Mouse (Mus musculus) left cerebral cortex, adult 9 months (tissue): ENCODE measurements at regions not wholly inside any gene's neighbourhood (a gene's known extent, or its start where the extent isn't known, plus 50 kb on each side); places are given as distances from the start of the nearest gene placed in this dataset.

Experiments
- DNase-seq, 2 experiments: peaks; one replicate each; pipeline ENCODE4 v3.0.0; 2022; ENCODE audit warnings: low spot score in 2 of 2

DNA sequence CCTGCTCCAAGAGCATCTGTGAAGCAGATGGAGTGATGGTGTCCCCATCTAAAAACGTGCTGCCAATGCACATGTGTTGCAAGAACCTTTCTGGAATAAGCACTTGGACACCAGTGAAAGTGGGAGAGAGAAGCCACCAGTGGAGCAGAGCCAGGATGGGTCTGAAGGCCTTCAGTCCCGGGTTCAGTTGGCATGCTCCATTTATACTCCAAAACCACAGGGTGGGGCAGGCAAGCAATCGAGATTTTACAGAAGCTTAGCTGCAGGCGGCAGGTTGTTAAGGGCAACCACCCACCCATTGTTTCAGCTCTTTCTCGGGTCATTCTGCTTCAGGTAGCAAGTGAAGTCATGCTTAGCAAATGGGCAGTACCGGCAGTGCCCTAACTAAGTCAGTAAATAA lies 51.8 kb upstream of the Sv2b start:
- DNase-seq: no peak

GRCm38 (mm10) chr7:75362541-75362940 lies 53.5 kb upstream of the Sv2b start:
- DNase-seq: no peak

DNA sequence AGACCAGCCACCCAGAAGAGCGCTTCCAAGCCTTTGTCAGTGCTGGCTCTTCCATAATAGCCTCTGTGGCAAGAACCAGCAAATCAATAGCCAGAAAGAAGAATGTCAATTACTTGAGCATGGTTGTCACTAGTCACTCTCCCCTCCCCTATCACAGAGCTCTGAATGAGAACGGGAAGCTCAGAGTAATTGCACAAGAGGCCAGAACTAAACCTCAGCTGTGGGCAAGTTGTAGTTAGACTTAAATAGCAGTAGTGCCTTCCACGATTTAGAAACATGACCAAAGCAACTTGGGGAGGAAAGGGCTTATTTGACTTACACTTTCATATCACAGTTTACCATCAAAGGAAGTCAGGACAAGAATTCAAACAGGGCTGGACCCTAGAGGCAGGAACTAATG lies 56.4 kb upstream of the Sv2b start:
- no peak for DNase-seq

DNA sequence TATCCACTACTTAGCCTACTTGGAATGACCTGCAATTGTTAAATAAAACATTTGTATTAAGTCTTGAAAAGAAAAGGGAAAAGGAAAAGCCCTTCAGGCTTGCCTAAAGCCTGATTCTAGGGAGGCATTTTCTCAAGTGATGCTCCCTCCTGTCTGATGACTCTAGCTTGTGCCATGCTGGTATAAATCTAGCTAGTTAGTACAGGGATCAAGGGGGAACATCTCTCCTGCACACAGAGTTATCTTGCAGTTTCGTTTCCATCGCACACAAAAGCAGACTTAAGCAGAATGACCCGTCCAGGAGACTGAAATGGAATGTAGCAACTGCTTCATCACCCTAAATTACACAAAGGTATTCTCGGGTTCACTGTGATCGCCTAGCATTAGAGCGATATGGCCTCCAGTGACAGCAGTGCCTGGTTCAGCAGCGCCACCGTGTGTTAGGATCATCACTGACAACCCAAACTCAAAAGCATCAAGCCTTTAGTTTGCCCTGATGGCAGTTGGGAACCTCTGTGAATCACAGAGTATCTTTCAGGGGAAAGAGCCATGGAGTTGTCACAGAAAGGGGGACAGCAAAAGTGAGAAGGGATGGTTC lies 57.3 kb upstream of the Sv2b start:
- DNase-seq: peak; percentile 40 to 91

- no peak for DNase-seq
Observed at GRCm38 (mm10) chr7:75368315-75368714, 59.3 kb upstream of the Sv2b start.

- DNase-seq: no peak
Observed at GRCm38 (mm10) chr7:75369366-75369765, 60.3 kb upstream of the Sv2b start.

DNA sequence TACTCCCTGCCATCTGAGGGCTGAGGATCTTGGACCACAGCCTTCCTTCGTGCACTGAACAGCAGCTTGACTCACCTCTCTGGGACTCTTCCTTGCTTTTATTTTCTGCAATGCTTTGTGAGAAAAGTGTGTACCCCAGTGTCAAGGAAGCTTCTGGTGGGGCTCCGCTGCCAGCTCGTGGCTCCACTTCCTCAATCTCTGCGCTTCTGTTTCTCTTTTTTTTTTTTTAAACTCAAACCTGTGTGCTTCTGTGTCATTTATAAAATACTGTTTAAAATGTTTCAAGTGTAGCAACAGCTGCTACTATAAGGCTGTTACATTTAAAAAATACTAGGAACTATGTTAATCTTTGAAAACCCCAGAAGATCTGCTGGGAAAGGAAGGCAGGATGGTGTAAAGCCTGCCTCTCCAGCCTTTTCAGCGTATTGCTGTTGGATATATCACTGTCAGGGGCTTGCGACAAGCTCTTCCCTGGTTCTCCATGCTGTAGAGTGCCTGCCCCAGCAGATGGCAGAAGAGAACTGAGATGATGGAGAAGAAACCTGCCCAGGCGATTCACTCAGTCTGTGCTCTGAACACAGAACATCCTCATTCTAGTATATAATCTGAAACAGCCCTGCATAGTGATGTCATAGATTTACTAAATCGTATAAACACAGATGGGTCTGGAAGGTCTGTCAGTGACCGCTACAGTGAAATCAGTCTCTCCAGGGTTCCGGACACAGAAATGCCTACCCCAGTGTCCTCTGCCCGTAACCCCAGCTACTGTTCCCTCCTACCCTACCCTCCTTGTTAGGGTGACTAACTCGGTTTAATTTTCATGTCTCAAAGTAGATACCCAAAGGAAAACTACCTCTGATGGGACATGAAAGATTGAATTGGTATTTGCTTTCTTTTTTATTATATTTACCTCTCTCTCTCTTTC lies 61.8 kb upstream of the Sv2b start:
- peak; percentile 40 to 90 for DNase-seq

DNA sequence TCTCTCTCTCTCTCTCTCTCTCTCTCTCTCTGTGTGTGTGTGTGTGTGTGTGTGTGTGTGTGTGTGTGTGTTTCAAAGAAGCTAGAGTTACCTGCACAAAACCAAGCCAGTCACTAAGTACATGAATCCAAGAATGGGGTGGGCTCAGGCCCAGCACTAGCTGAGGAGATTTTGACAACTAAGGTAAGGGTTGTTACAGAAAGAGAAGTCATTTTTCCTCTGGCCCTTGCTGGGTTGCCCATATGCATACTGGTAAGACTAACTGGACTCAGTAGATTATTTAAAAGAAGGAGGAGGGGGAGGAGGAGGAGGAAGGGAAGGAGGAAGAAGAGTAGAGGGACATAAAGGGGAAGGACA lies 62.4 kb upstream of the Sv2b start:
- DNase-seq: no peak

GRCm38 (mm10) chr7:75371991-75372390 lies 62.9 kb upstream of the Sv2b start:
- DNase-seq: no peak

DNA sequence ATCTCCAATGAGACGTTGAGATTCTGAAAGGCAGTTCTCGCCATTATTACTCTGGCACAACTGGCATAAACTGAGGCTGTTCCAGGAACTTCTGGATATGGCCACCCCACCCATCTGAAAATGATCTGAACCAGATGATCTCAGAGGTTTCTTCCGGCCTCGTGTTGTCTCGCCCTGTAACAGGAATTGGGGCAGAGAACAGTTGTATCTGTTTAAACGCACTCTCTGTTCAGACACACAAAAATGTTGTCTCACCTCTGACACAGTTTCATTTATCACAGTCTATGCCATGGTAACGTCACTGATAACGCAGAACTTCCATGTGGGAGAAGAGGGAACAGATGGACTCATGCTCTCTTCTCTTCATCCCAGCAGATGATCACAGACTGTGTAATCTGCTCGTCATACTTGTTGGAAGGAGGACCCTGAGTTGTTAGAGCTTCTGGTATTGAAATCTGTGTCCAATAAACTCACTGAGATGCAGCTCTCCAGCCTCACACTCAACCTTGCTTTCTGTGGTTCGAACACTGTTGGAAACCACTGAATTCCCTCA lies 63.9 kb upstream of the Sv2b start:
- no peak for DNase-seq

DNA sequence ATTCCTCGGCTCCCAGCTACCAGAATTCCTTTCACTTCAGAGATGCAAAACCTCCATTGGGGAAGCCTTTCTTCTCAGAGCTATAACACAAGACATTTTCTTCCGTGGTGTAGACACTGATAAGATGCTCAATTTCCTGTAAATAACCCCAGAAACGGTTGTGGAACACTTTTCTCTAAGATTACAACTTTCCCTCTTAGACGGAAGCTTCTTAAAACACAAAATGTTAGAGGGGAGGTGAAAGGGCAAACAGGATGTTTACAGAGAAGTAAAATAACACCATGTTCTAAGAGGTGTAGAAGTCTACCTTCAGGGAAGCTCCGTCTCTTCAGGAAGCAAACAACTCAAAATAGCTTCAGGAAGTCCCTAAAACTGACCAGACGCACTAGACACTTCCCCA lies 65.4 kb upstream of the Sv2b start:
- DNase-seq: no peak

DNA sequence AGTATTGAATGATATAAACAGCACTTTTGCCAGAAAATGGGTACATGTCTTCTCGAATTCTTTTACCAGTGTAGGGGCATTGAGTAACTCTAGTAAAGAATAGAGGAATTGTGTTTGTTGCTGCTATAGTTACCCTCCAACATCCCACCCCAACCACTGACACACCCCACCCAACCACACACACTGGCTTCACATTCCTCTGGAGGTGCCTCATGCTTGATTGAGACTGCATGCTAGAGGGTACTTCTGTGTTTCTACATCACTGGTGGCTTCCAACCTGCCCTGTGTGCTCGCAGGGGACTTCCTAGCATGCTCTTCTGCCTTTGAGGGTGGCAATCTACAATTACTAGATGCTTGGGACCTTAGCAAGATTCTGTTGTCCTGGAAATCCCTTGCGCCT lies 70.5 kb upstream of the Sv2b start:
- DNase-seq: no peak

GRCm38 (mm10) chr7:75384506-75384911 lies 70.8 kb upstream of the Akap13 start:
- no peak for DNase-seq

DNA sequence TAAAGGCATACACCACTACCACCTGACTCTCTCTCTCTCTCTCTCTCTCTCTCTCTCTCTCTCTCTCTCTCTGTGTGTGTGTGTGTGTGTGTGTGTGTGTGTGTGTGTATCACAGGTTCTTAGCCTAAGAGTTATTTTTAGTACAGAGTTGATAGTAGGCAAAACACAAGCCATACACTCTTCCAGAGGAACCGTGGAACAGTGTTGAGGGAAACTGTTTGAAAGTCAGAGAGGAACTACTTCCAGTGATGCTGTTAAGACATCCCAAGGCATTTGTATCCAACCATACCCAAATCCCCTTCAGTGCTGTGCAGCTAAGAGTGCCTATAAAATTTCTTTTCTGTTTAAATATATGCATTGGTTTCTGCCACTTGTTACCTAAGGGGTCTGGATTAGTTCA lies 68.3 kb upstream of the Akap13 start:
- no peak for DNase-seq

- no peak for DNase-seq
Observed at GRCm38 (mm10) chr7:75387821-75388431, 67.4 kb upstream of the Akap13 start.

- no peak for DNase-seq
Observed at GRCm38 (mm10) chr7:75390162-75390561, 65.2 kb upstream of the Akap13 start.

DNA sequence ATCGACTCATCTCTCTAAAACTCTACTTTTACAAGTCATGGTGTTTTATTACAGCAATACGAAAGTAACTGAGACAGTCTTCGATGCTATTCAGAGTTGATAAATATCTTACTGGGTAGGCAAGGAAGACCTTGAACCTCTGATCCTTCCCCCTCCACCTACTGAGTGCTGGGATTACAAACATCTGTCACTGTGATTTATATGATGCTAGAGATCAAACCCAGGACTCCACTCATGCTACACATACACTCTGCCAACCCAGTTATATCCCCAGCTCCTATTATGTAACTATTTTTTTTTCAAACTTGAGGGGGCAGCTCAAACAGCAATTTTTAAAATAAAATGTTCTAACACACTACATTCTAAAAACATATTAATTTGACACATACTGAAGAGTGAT lies 62.6 kb upstream of the Akap13 start:
- DNase-seq: no peak

- DNase-seq: no peak
Observed at GRCm38 (mm10) chr7:75393466-75393865, 61.9 kb upstream of the Akap13 start.

DNA sequence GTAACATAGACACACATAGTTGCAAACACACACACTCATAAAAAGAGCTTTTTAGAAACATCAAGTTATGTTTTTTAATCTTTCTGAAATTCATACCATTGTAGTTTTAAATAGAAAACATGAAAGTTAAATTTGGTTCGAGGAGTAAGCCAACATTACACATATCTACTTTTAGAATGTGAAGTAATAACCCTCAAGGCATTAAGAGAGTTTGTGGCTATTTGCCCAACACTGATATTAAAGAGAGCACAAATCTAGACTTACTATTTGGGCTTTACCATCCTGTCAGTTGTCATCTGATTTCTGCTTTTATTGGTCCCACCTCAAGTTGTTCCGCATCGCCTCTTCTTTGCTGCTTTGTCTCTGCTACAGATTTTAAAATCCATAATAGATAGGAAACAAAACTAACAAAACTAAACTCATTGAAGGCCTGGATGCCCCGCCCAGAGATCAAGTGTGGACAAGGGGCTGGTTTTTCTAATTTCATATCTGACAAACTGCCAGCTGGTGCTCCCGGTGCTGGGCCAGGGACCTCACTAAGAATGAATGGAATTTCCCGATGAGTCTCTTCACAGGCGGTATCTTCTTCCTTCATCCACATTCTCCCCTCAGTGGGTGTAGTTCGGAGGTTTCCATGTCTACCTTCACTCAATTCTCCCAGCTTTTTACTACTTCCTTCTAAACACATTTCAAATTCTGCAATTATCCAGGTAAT lies 60.3 kb upstream of the Akap13 start:
- DNase-seq: no peak

DNA sequence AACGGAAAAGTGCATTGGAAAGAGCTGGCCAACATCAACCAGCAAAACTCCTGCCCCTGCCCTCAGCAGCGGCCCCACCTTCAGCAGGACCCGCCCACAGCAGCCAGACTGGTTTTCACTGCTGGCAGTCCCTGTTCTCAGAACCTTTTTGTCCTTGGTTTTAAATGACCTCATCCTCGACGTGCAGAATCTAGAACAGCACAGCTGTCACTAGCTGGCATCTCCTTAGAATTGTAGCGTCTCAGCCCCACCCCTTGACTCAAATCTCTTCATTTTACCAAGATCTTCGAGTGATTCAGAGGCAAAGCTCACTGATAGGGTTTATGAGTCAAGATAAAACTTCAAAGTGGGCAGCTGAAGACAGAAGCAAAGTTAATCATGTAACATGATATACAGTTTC lies 57.8 kb upstream of the Akap13 start:
- DNase-seq: no peak

DNA sequence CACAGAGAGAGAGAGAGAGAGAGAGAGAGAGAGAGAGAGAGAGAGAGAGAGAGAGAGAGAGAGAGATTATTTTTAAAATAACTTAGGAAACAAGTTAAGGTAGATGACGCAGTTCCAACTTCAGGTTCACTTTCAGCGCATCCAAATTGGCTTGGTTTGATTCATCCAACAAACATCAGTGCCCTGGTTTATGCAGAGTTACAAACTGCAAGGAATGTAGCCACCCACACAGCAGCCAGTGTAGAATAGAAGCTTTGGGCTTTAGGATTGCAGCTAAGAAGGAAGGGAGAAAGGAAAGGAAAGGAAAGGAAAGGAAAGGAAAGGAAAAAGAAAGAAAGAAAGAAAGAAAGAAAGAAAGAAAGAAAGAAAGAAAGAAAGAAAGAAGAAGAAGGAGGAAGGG lies 56.9 kb upstream of the Akap13 start:
- peak in 1 of 2 experiments; percentile 31 for DNase-seq
